Mouse (Mus musculus): ENCODE measurements around the gene Ankrd12.

DNA sequence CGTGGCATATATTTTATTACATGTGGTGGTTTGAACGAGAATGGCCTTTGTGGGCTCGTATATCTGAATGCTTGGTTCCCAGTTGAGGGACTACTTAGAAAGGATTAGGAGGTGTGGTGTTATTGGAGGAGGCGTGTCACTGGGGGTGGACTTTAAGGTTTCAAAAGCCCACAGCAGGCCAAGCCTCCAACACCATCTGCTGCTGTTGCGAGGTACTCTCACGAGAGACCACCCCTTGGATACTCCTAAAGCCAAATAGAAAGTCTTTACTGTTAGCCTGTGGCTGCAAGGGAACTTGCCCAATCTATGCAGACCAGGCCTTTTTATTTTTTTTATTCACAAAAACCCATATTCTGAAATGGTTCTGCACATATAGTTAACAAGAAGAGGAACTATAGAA, 154.9 kb downstream of the Ankrd12 start:
- TF ChIP-seq CTCF (IDR thresholded peaks at IDR 0.05; ENCODE audit: low read depth, low read length) (no peak), GATA1 (IDR thresholded peaks at IDR 0.05; ENCODE audit: borderline replicate concordance, low read length) (no peak), TAL1 (conservative IDR thresholded peaks at IDR 0.05; ENCODE audit: low read depth, low read length) (no peak), POLR2AphosphoS5 (IDR thresholded peaks at IDR 0.05; ENCODE audit: insufficient replicate concordance, low read depth, low read length) (no peak), GATA2 (IDR thresholded peaks at IDR 0.05; ENCODE audit: borderline replicate concordance, low read depth, low read length) (no peak)

Data from G1E (cell line).